Mouse (Mus musculus) liver, adult 2 months (tissue): ENCODE measurements around the gene Elp5.

Experiments
- CTCF ChIP-seq: fragments of 200-500 bp; IDR thresholded peaks from 2 replicates; pipeline ENCODE4 v1.5.1; 2011; ENCODE audit warnings: low read depth, low read length, control low read depth
- POLR2A ChIP-seq: fragments of 200-500 bp; IDR thresholded peaks from 2 replicates; pipeline ENCODE4 v1.6.1; 2011; ENCODE audit warnings: low read length, control low read depth; ENCODE audit not compliant: insufficient read depth; ENCODE audit errors: extremely low read depth

GRCm38 (mm10) chr11:69974907-69975306 lies 7.4 kb downstream of the Elp5 start:
- no peak for TF ChIP-seq POLR2A
- no peak for TF ChIP-seq CTCF
